Mouse (Mus musculus) liver, embryonic 16.5 days (tissue): ENCODE data around the gene Clec10a. TPM values are rescaled to one million over a fixed set of nuclear protein-coding genes. Genes with fewer than 3 reads are reported as not detected.
"Not testable (repeated sequence)": the region's sequence is repeated elsewhere in the genome, so short reads cannot be mapped to it uniquely, and the experiment has no call there.

Source experiments
- ATAC-seq: fragments of 200-750 bp; cut with Nextera tagmentation; 2 replicates; pipeline ENCODE4 v1.8.0; 2017; ENCODE audit warnings: low read depth, mild to moderate bottlenecking, moderate number of reproducible peaks, moderate library complexity
- H3K27ac ChIP-seq: fragments of 300-500 bp; sonication (generic); 2 replicates; pipeline ENCODE4 v1.5.1; 2014; ENCODE audit warnings: mild to moderate bottlenecking, low read length
- H3K27me3 ChIP-seq: fragments of 300-500 bp; sonication (generic); 2 replicates; pipeline ENCODE4 v1.6.1; 2014; ENCODE audit warnings: low read depth, low read length, mixed read lengths; ENCODE audit not compliant: control insufficient read depth, insufficient read depth
- H3K36me3 ChIP-seq: fragments of 300-500 bp; sonication (generic); 2 replicates; pipeline ENCODE4 v1.6.1; 2014; ENCODE audit warnings: mild to moderate bottlenecking; ENCODE audit not compliant: control insufficient read depth, insufficient read depth
- H3K4me1 ChIP-seq: fragments of 300-500 bp; sonication (generic); 2 replicates; pipeline ENCODE4 v1.6.1; 2014; ENCODE audit warnings: low read depth, low read length, mixed read lengths; ENCODE audit not compliant: control insufficient read depth
- H3K4me2 ChIP-seq: fragments of 300-500 bp; sonication (generic); 2 replicates; pipeline ENCODE4 v1.6.1; 2014; ENCODE audit warnings: low read depth, low read length, mixed read lengths
- H3K4me3 ChIP-seq: fragments of 300-500 bp; sonication (generic); 2 replicates; pipeline ENCODE4 v1.5.1; 2014; ENCODE audit warnings: low read depth, mild to moderate bottlenecking, low read length
- H3K9ac ChIP-seq: fragments of 300-500 bp; sonication (generic); 2 replicates; pipeline ENCODE4 v1.6.1; 2014; ENCODE audit warnings: low read depth, low read length
- H3K9me3 ChIP-seq: fragments of 300-500 bp; sonication (generic); replicated peaks from 2 replicates; pipeline ENCODE4 v1.6.1; 2016; ENCODE audit warnings: low read length; ENCODE audit not compliant: control insufficient read depth
- WGBS: fragments of 180-500 bp; shearing (Covaris S2); extraction: QIAGEN DNeasy Blood & Tissue Kit; methylation state at CpG from one replicate; pipeline ENCODE4 v1.1.7; 2014; ENCODE audit not compliant: insufficient replicate concordance; 5-methylcytosine and 5-hydroxymethylcytosine counted together
- polyA plus RNA-seq: library from polyadenylated mRNA; unstranded; fragments of >200 nt; fragmentation: Nextera tagmentation; extraction: Ambion mirVana; gene quantifications from 2 replicates; pipeline ENCODE4 v1.2.1, GENCODE M21; 2015

Clec10a gene
- polyA plus RNA-seq, 1 experiment from 2014 or later, result 0.63 TPM

- no peak overlapping the region for H3K4me2 ChIP-seq
- no peaks in the 10 kb centered on the region for H3K9me3 ChIP-seq
- H3K27ac ChIP-seq, result no peak overlapping the region
- H3K27me3 ChIP-seq, result no peaks in the 10 kb centered on the region
- WGBS, result 56% methylated on average over 3 of the region's 3 CpGs
- no peaks in the 10 kb centered on the region for H3K4me1 ChIP-seq
- H3K9ac ChIP-seq, result no peak overlapping the region
- no peak overlapping the region for H3K4me3 ChIP-seq
- no peak for ATAC-seq
- no peaks in the 10 kb centered on the region for H3K36me3 ChIP-seq
These were observed 4.9 kb upstream of the Clec10a start for GRCm38 (mm10) chr11:70151072-70151471.

DNA sequence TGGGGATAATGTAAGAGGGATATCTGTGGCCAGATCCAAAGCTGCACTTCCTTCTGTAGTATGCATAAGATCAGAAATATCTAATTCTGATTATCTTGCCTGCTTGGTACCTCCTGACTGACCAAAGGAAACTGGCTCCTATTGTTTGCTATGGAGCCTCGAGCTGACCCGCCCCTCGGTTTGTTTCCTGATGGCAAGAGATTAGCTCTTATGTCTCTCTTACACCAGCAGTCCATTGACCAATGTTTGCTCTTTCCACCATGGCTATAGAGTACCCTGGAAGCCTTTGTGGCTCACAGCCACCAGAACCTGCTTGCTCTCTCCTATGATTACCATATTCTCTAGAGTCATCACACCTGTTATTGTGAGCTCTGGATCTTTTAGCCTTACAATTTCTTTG is 6.3 kb downstream of the Clec10a start:
- no peak overlapping the region for H3K9ac ChIP-seq
- no peak overlapping the region for H3K4me3 ChIP-seq
- no peaks in the 10 kb centered on the region for H3K36me3 ChIP-seq
- H3K9me3 ChIP-seq, result no peaks in the 10 kb centered on the region
- H3K4me2 ChIP-seq, result no peak overlapping the region
- 19% methylated on average over 3 of the region's 3 CpGs for WGBS
- no peaks in the 10 kb centered on the region for H3K4me1 ChIP-seq
- no peak overlapping the region for H3K27ac ChIP-seq
- H3K27me3 ChIP-seq, result no peaks in the 10 kb centered on the region
- ATAC-seq, result no peak

DNA sequence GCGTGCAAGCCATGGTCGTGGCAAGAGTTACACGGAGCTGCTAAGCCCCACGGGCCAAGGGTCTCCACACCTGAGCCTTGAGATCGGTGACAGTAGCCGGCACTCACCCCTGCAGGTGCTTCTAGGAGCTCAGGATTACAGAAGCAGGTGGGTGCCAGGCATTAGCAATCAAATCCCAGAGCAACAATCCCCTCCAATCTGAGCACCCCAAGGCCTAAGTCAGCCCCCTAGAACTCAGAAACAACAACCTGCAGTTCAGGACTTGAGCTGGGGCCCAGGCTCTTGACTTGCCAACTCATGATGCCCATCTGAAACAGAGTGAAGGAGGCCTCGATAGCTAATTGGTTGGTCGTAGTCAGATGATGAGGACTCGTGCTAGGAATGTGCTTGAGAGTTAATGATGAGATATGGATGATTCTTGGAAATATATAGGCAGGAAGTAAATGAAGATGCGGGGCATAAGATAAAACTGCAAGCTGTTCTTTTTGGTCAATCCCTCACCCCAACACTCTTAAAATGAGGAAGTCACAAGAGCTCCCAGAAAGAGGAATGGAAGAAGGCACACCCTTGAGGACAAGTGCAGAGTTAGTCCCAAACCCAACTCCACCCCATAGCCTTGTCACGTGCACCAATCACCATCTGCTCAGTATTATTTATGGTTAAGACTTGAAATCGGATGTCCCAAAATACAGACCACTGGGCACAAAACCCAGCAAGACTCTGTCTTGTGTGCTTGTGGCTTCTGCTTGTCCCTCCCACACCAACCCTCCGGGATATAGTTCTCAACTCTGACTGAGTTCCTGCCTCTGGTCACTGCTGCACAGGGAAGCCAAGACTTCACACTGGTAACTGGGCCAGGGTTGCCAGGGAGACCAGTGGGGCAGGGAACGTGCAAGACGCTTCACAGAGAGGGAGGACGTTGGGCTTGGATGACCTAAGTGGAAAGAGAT is 10.2 kb downstream of the Clec10a start:
- no peaks in the 10 kb centered on the region for H3K9me3 ChIP-seq
- WGBS, result 39% methylated on average over 16 of the region's 16 CpGs
- no peak overlapping the region for H3K27ac ChIP-seq
- no peak overlapping the region for H3K4me2 ChIP-seq
- no peaks in the 10 kb centered on the region for H3K27me3 ChIP-seq
- H3K9ac ChIP-seq, result no peak overlapping the region
- no peaks in the 10 kb centered on the region for H3K4me1 ChIP-seq
- no peak for ATAC-seq
- no peaks in the 10 kb centered on the region for H3K36me3 ChIP-seq
- no peak overlapping the region for H3K4me3 ChIP-seq

DNA sequence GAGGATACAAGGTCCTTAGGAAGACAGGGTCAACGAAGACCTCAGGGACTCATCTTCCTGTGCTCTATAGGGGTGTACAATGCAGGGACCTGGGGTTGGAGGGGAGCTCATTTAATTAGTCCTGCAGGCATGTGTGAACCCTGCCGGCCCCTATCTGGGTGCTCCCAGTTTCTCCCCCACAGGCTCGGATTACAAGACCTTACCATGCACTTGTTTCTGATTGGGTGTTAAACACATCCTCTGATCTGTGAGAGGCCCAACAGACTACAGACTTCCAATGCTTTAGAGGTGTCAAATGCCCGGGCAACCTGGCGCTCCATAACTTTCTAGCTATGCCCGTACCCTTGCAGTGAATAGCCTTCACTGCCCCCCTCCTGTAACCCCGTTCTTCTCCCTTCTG is 12.1 kb downstream of the Clec10a start:
- 50% methylated on average over 7 of the region's 7 CpGs for WGBS

GRCm38 (mm10) chr11:70169471-70169870 is 13.5 kb downstream of the Clec10a start:
- H3K9ac ChIP-seq, H3K4me2 ChIP-seq, H3K4me1 ChIP-seq, H3K27ac ChIP-seq, H3K36me3 ChIP-seq, ATAC-seq, H3K9me3 ChIP-seq, H3K27me3 ChIP-seq, H3K4me3 ChIP-seq: not testable (repeated sequence)
- WGBS, result 70% methylated on average over 7 of the region's 7 CpGs

More for the DNA sequence above, 12.1 kb downstream of the Clec10a start:
- ATAC-seq, result no peak
- Histone ChIP-seq H3K4me3 (no peak overlapping the region), H3K4me2 (no peak overlapping the region), H3K9ac (no peak overlapping the region), H3K9me3 (no peaks in the 10 kb centered on the region), H3K4me1 (no peaks in the 10 kb centered on the region), H3K27ac (no peak overlapping the region), H3K27me3 (no peaks in the 10 kb centered on the region), H3K36me3 (no peaks in the 10 kb centered on the region)

- Histone ChIP-seq H3K4me2 (no peak overlapping the region), H3K27me3 (no peaks in the 10 kb centered on the region), H3K9me3 (no peaks in the 10 kb centered on the region), H3K9ac (no peak overlapping the region), H3K4me1 (no peaks in the 10 kb centered on the region), H3K27ac (no peak overlapping the region), H3K4me3 (no peak overlapping the region), H3K36me3 (no peaks in the 10 kb centered on the region)
- ATAC-seq, result no peak
- WGBS, result 56% methylated on average over 7 of the region's 7 CpGs
These were observed 14.3 kb downstream of the Clec10a start for GRCm38 (mm10) chr11:70170291-70170690.

DNA sequence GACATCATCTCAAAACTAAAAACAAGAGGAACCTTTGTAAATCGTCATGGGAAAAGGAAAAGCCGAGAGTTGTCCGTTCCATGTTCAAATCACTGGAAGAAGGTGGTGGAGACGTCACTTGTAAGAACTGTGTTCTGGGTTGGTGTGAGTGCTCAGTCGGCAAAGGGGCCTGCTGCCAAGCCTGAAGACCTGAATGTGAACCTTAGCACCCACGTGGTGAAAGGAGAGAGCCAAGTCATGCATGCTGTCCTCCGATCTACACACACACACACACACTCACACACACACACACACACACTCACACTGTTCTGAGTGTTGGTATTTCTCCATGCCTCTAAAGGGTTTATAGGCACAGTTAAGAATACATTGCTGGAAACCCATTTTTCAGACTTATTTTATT is 15.2 kb downstream of the Clec10a start:
- H3K4me1 ChIP-seq, result no peaks in the 10 kb centered on the region
- no peak overlapping the region for H3K4me2 ChIP-seq
- no peak overlapping the region for H3K27ac ChIP-seq
- no peaks in the 10 kb centered on the region for H3K9me3 ChIP-seq
- H3K27me3 ChIP-seq, result no peaks in the 10 kb centered on the region
- no peak overlapping the region for H3K4me3 ChIP-seq
- 60% methylated on average over 7 of the region's 7 CpGs for WGBS
- no peaks in the 10 kb centered on the region for H3K36me3 ChIP-seq
- H3K9ac ChIP-seq, result no peak overlapping the region
- no peak for ATAC-seq

GRCm38 (mm10) chr11:70171847-70172246 is 15.8 kb downstream of the Clec10a start:
- no peaks in the 10 kb centered on the region for H3K4me1 ChIP-seq
- no peak overlapping the region for H3K4me2 ChIP-seq
- no peaks in the 10 kb centered on the region for H3K27me3 ChIP-seq
- no peak overlapping the region for H3K27ac ChIP-seq
- 37% methylated on average over 3 of the region's 3 CpGs for WGBS
- H3K9ac ChIP-seq, result no peak overlapping the region
- no peaks in the 10 kb centered on the region for H3K36me3 ChIP-seq
- no peaks in the 10 kb centered on the region for H3K9me3 ChIP-seq
- H3K4me3 ChIP-seq, result no peak overlapping the region
- no peak for ATAC-seq

DNA sequence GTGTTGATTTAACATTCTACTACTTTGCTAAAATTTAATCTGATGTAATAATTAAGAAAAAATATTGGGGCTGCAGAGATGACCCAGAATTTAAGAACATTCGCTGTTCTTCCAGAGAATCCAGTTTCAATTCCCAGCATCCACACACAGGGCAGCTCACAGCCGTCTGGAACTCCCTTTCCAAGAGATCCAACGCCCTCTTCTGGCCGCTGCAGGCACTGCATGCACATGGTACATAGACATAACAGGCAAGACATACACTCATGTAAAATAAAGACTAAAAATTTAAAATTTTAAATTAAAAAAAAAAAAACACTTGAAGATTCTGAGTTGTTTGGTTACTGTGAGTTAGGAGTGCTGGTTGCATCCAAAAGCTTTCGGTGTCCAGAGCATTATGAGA is 16.3 kb downstream of the Clec10a start:
- no peak for ATAC-seq
- Histone ChIP-seq H3K4me1 (no peaks in the 10 kb centered on the region), H3K9me3 (no peaks in the 10 kb centered on the region)

More for the DNA sequence above, 16.3 kb downstream of the Clec10a start:
- Histone ChIP-seq H3K4me3 (no peak overlapping the region), H3K27ac (no peak overlapping the region), H3K9ac (no peak overlapping the region), H3K27me3 (no peaks in the 10 kb centered on the region), H3K36me3 (no peaks in the 10 kb centered on the region), H3K4me2 (no peak overlapping the region)
- 40% methylated on average over 5 of the region's 5 CpGs for WGBS
